Mouse (Mus musculus): Measurements from ENCODE around the gene Itpka.
A peak's percentile ranks its signal among the peaks of the same experiment; 100 is the strongest.
"Not testable (repeated sequence)": the region's sequence is repeated elsewhere in the genome, so short reads cannot be mapped to it uniquely, and the experiment has no call there.

Itpka gene

GRCm38 (mm10) chr2:119741581-119742411, at the start of gene Itpka:
Itpka (plus strand) TSS chr2:119742337.
- peak; percentile 31 to 75 for DNase-seq

GRCm38 (mm10) chr2:119694826-119695225, 47.3 kb upstream of the Itpka start:
- no peak for DNase-seq

GRCm38 (mm10) chr2:119696111-119696510, 46.0 kb upstream of the Itpka start:
- peak; percentile 21 to 25 for DNase-seq

- no peak for DNase-seq
Observed at GRCm38 (mm10) chr2:119698472-119698871, 43.7 kb upstream of the Itpka start.

GRCm38 (mm10) chr2:119699962-119700361, 42.2 kb upstream of the Itpka start:
- DNase-seq = no peak

- DNase-seq = no peak
Observed at GRCm38 (mm10) chr2:119703171-119703570, 39.0 kb upstream of the Itpka start.

GRCm38 (mm10) chr2:119707676-119708075, 34.5 kb upstream of the Itpka start:
- no peak for DNase-seq

GRCm38 (mm10) chr2:119710011-119710410, 32.1 kb upstream of the Itpka start:
- DNase-seq = no peak

- DNase-seq = not testable (repeated sequence)
Observed at GRCm38 (mm10) chr2:119715868-119716267, 26.3 kb upstream of the Itpka start.

GRCm38 (mm10) chr2:119721070-119721469, 21.1 kb upstream of the Itpka start:
- DNase-seq = no peak

- DNase-seq = no peak
Observed at GRCm38 (mm10) chr2:119727762-119728416, 14.2 kb upstream of the Itpka start.

- DNase-seq = no peak
Observed at GRCm38 (mm10) chr2:119730735-119731134, 11.4 kb upstream of the Itpka start.

- no peak for DNase-seq
Observed at GRCm38 (mm10) chr2:119737124-119737523, 5.0 kb upstream of the Itpka start.

GRCm38 (mm10) chr2:119740567-119740966, 1.6 kb upstream of the Itpka start:
- no peak for DNase-seq

- peak; percentile 23 to 75 for DNase-seq
Observed at GRCm38 (mm10) chr2:119742461-119743175, 481 bp downstream of the Itpka start.

- no peak for DNase-seq
Observed at GRCm38 (mm10) chr2:119743176-119743807, 1.2 kb downstream of the Itpka start.

GRCm38 (mm10) chr2:119743808-119744162, 1.6 kb downstream of the Itpka start:
- no peak for DNase-seq

- peak; percentile 29 to 55 for DNase-seq
Observed at GRCm38 (mm10) chr2:119744163-119745111, 2.3 kb downstream of the Itpka start.

GRCm38 (mm10) chr2:119745281-119745680, 3.1 kb downstream of the Itpka start:
- peak; percentile 18 to 42 for DNase-seq

GRCm38 (mm10) chr2:119747554-119747953, 5.4 kb downstream of the Itpka start:
- DNase-seq = no peak

GRCm38 (mm10) chr2:119749260-119749659, 7.1 kb downstream of the Itpka start:
- no peak for DNase-seq

GRCm38 (mm10) chr2:119757601-119758100, 15.5 kb downstream of the Itpka start:
- DNase-seq = peak in 1 of 2 experiments; percentile 4

Measured in kidney, postnatal 36 days (tissue).